Mouse (Mus musculus) liver, embryonic 14.5 days (tissue): ENCODE results near the gene Catsper1. TPM values are rescaled to one million over a fixed set of nuclear protein-coding genes. Genes with fewer than 3 reads are reported as not detected.

ENCODE experiments used
- ATAC-seq: fragments of 200-750 bp; cut with Nextera tagmentation; 2 replicates; pipeline ENCODE4 v1.8.0; 2017; ENCODE audit warnings: moderate number of reproducible peaks, mild to moderate bottlenecking, moderate library complexity; ENCODE audit not compliant: insufficient read depth
- DNase-seq, 3 experiments: peaks; one replicate each; pipeline ENCODE4 v3.0.0-alpha.2; 2012 to 2013; ENCODE audit warnings: low read depth in 3 of 3, low spot score in 3 of 3
- H3K27ac ChIP-seq: fragments of 300-500 bp; sonication (generic); 2 replicates; pipeline ENCODE4 v1.5.1; 2014; ENCODE audit warnings: moderate library complexity, mild to moderate bottlenecking, control low read depth, inconsistent platforms
- H3K27me3 ChIP-seq: fragments of 300-500 bp; sonication (generic); 2 replicates; pipeline ENCODE4 v1.6.1; 2014; ENCODE audit warnings: mild to moderate bottlenecking, low read length, moderate library complexity; ENCODE audit not compliant: control insufficient read depth, insufficient read depth
- H3K36me3 ChIP-seq: fragments of 300-500 bp; sonication (generic); replicated peaks from 2 replicates; pipeline ENCODE4 v1.6.1; 2014; ENCODE audit warnings: low read depth; ENCODE audit not compliant: control insufficient read depth, insufficient read depth
- H3K4me1 ChIP-seq, 2 experiments: fragments of 200-500 bp in 1 of 2; fragments of 300-500 bp in 1 of 2; sonication (generic) in 1 of 2; replicated peaks; 2 replicates each; pipeline ENCODE4 v1.6.1; 2012 to 2014; ENCODE audit warnings: antibody characterized with exemption in 1 of 2, inconsistent platforms in 1 of 2, low read length in 1 of 2; ENCODE audit not compliant: control insufficient read depth in 2 of 2, insufficient read depth in 2 of 2
- H3K4me2 ChIP-seq: fragments of 300-500 bp; sonication (generic); 2 replicates; pipeline ENCODE4 v1.6.1; 2014; ENCODE audit warnings: low read depth, mild to moderate bottlenecking, control low read depth, moderate library complexity
- H3K4me3 ChIP-seq, 2 experiments: fragments of 200-500 bp in 1 of 2; fragments of 300-500 bp in 1 of 2; sonication (generic) in 1 of 2; 2 replicates each; pipeline ENCODE4 v1.5.1; 2012 to 2014; ENCODE audit warnings: low read depth in 2 of 2, low read length in 2 of 2, mild to moderate bottlenecking in 2 of 2, control low read depth in 1 of 2, inconsistent platforms in 1 of 2, moderate library complexity in 1 of 2; ENCODE audit not compliant: insufficient read depth in 1 of 2
- H3K9ac ChIP-seq: fragments of 300-500 bp; sonication (generic); replicated peaks from 2 replicates; pipeline ENCODE4 v1.6.1; 2014; ENCODE audit warnings: mild to moderate bottlenecking, control low read depth, moderate library complexity
- H3K9me3 ChIP-seq: fragments of 300-500 bp; sonication (generic); 2 replicates; pipeline ENCODE4 v1.6.1; 2016; ENCODE audit warnings: low read length, mixed read lengths; ENCODE audit not compliant: control insufficient read depth
- CTCF ChIP-seq: IDR thresholded peaks from 2 replicates; pipeline ENCODE4 v1.5.1; 2016; ENCODE audit warnings: antibody characterized with exemption, low read depth, control low read depth
- EP300 ChIP-seq: IDR thresholded peaks from 2 replicates; pipeline ENCODE4 v1.6.1; 2016; ENCODE audit warnings: antibody characterized with exemption, low read depth
- WGBS: fragments of 180-500 bp; shearing (Covaris S2); extraction: QIAGEN DNeasy Blood & Tissue Kit; methylation state at CpG from one replicate; pipeline ENCODE4 v1.1.7; 2014; ENCODE audit not compliant: insufficient replicate concordance; 5-methylcytosine and 5-hydroxymethylcytosine counted together
- polyA plus RNA-seq, 2 experiments: library from polyadenylated mRNA; depleted of rRNA in 1 of 2; stranded (reverse) in 1 of 2; unstranded in 1 of 2; fragments of >200 nt; fragmentation: Nextera tagmentation in 1 of 2; extraction: Ambion mirVana in 1 of 2; gene quantifications; 2 replicates each; pipeline versions ENCODE4 v1.2.1 to v1.2.3; 2012 to 2014

Gene Catsper1
- polyA plus RNA-seq, 2 experiments: not detected

DNA sequence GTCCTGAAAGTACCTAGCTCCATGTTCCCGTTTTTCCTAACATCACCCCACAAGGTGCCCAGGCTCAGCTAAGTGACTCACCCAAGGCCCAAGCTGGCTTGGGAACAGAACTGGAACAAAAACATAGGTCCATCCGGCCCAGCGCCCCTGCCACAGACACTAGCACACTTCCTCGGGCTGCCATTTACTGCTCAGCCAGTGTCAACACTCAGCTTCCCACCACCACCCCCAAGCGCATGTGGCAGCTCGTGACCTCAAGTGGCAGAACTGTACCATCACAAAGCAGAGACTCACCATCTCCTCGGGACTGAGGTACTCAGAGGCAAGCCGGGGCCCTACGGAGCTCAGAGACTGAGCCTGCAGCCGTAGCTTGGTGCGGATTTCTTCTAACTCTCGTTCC, 47.8 kb downstream of the Catsper1 start:
- ATAC-seq (no peak), DNase-seq (no peak)
- Histone ChIP-seq H3K27me3 (no peaks in the 10 kb centered on the region), H3K4me2 (no peak overlapping the region), H3K9me3 (no peaks in the 10 kb centered on the region), H3K36me3 (peaks cover 56% of the 10 kb centered on the region), H3K9ac (no peak overlapping the region), H3K27ac (no peak overlapping the region), H3K4me1 (peaks cover 11% of the 10 kb centered on the region in 2 experiments), H3K4me3 (no peak overlapping the region)
- TF ChIP-seq CTCF (no peak), EP300 (no peak)
- 89% methylated on average over 12 of the region's 12 CpGs for WGBS

DNA sequence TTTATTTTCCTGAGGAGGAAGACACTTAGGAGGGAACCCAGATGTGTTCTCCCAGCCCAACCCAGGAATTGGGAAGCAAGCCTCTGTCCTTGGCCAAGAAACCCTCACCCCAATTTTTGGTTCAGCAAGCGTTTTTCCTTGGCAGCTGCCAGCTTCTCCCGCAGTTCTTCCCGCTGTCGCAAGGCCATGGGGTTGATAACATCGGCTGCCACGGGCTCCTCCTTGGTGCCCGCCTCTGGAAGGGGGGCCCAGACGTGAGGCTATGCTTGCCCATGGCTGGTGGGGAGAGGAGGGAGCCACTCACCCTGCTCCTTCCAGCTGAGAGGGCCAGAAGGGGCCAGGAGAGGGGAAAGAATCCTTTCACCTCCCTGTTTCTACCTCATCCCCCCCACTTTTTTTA, 49.2 kb downstream of the Catsper1 start:
- Histone ChIP-seq H3K4me2 (no peak overlapping the region), H3K4me3 (no peak overlapping the region), H3K4me1 (peaks cover 16 to 18% of the 10 kb centered on the region in 2 experiments), H3K27ac (no peak overlapping the region), H3K9me3 (no peaks in the 10 kb centered on the region), H3K9ac (no peak overlapping the region), H3K36me3 (peaks cover 45% of the 10 kb centered on the region), H3K27me3 (no peaks in the 10 kb centered on the region)
- TF ChIP-seq EP300 (no peak), CTCF (no peak)
- DNase-seq (no peak), ATAC-seq (no peak)
- WGBS: 78% methylated on average over 8 of the region's 8 CpGs

DNA sequence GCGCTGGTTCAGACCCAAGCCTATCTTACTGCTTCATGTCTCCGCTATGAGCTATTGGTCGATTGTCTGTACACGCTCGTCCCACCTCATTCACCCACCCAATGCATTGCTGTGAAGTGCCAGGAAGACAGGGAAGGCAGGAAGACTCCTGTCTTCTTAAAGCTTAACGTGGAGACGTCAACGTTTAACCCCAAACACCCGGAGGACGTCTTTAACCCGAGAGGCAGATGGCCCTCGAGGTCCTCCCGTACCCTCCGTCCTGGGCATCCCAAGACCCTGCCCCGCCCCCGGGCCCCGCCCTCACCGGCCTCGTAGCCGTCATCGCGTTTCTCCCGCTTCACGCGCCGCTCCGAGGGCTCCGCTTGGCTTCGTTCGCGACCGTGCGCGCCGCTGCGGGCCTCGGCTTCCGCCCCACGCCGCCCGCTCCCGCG, 52.5 kb downstream of the Catsper1 start:
- under 1% methylated on average over 42 of the region's 43 CpGs for WGBS
- peak; percentile 44; the same call in 1 of the 2 replicates for ATAC-seq

DNA sequence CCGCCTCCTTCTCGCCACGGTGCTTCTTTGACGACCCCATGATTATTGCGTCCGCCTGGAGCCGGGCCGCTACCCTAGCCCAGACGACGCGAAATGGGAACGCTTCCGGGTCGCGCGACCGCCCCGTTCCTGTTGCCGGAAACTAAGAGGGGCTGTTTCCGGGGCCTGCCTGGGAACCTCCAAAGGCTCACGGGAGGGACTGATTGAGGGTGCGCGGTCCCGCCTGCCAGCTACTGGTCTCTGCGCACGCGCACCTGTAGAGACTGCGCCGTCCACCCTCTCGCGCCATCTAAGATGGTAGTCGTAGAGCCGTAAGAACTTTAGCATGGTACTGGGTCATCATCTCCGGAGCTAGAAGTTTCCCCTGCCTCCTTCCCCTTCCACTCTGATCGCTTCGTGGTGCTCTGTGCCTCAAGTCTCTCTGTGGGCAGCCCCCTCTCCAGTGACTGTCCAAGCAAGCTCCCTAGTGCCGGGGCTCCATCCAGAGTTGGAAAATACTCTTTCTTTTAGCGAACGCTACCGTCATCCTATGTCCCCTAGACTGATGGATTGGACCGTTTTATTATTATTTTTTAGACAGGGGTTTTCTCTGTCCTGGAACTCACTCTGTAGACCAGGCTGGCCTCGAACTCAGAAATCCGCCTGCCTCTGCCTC, 53.2 kb downstream of the Catsper1 start, which contains the start of gene Sart1:
TSS of gene Sart1 (minus strand) at position 116 of the 655 bp plus-strand sequence.
- Histone ChIP-seq H3K9ac (peak within 1 kb of the TSS; percentile 91), H3K9me3 (no peaks in the 10 kb centered on the region), H3K4me1 (peaks cover 23 to 25% of the 10 kb centered on the region in 2 experiments), H3K27me3 (no peaks in the 10 kb centered on the region), H3K4me3 (peak within 1 kb of the TSS; percentile 80 to 92), H3K4me2 (peak within 1 kb of the TSS; percentile 99), H3K27ac (peak within 1 kb of the TSS; percentile 92), H3K36me3 (peaks cover 8% of the 10 kb centered on the region)
- DNase-seq (peak; percentile 91 to 93 (median 92)), ATAC-seq (peak; percentile 92)
- TF ChIP-seq CTCF (no peak), EP300 (no peak)
- WGBS: 1% methylated on average over 43 of the region's 43 CpGs

More for the DNA sequence above, 52.5 kb downstream of the Catsper1 start:
- Histone ChIP-seq H3K27me3 (no peaks in the 10 kb centered on the region), H3K4me2 (peak overlapping the region; percentile 78), H3K9ac (peak overlapping the region; percentile 79), H3K27ac (peak overlapping the region; percentile 31; the same call in 1 of the 2 replicates), H3K4me3 (peak overlapping the region; percentile 80 to 92), H3K9me3 (no peaks in the 10 kb centered on the region), H3K36me3 (peaks cover 15% of the 10 kb centered on the region), H3K4me1 (peaks cover 23 to 25% of the 10 kb centered on the region in 2 experiments)
- TF ChIP-seq EP300 (no peak), CTCF (no peak)
- no peak for DNase-seq

DNA sequence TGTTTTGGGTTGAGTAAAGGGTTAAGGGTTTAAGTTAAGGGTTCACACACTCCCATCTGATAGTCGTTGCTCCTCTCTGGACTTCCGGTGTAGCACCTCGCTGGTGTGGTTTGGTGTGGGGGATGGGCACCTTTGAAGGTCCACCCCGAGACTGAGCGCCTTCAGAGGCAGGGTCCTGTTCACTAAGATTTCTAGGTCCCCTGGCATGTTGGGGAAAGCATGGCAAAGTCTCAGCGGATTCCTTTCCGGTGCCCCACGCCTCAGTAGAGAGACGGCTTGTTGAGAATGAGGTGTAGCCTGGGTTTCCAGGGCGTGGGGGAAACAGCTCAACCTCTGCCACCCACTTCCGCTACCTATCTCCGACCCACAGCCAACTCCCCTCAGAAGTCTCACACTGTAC, 54.1 kb downstream of the Catsper1 start:
- peak overlapping the region; percentile 80 to 92 for H3K4me3 ChIP-seq
- H3K36me3 ChIP-seq: no peaks in the 10 kb centered on the region; the same call in 1 of the 2 replicates
- no peaks in the 10 kb centered on the region for H3K9me3 ChIP-seq
- ATAC-seq: peak; percentile 49; the same call in 1 of the 2 replicates
- H3K4me2 ChIP-seq: peak overlapping the region; percentile 99
- peak overlapping the region; percentile 92 for H3K27ac ChIP-seq
- H3K4me1 ChIP-seq: peaks cover 23 to 25% of the 10 kb centered on the region in 2 experiments
- H3K9ac ChIP-seq: peak overlapping the region; percentile 91
- no peaks in the 10 kb centered on the region for H3K27me3 ChIP-seq
- under 1% methylated on average over 12 of the region's 12 CpGs for WGBS
- DNase-seq: peak; percentile 49 to 58 (median 55)
- TF ChIP-seq CTCF (no peak), EP300 (no peak; the same call in 1 of the 2 replicates)
